Mouse (Mus musculus) lung, embryonic 16.5 days (tissue): ENCODE measurements at regions not wholly inside any gene's neighbourhood (a gene's known extent, or its start where the extent isn't known, plus 50 kb on each side); places are given as distances from the start of the nearest gene placed in this dataset.

Source experiments
- ATAC-seq: fragments of 200-750 bp; cut with Nextera tagmentation; 2 replicates; pipeline ENCODE4 v1.8.0; 2017; ENCODE audit warnings: low read depth, mild to moderate bottlenecking, moderate library complexity
- H3K27ac ChIP-seq: fragments of 300-500 bp; sonication (generic); 2 replicates; pipeline ENCODE4 v1.5.1; 2014; ENCODE audit warnings: mild to moderate bottlenecking, control low read depth, low read length
- H3K27me3 ChIP-seq: fragments of 300-500 bp; sonication (generic); 2 replicates; pipeline ENCODE4 v1.6.1; 2014; ENCODE audit warnings: low read depth, low read length, mixed read lengths; ENCODE audit not compliant: control insufficient read depth, insufficient read depth
- H3K36me3 ChIP-seq: fragments of 300-500 bp; sonication (generic); 2 replicates; pipeline ENCODE4 v1.6.1; 2014; ENCODE audit warnings: low read length; ENCODE audit not compliant: control insufficient read depth, insufficient read depth
- H3K4me1 ChIP-seq: fragments of 300-500 bp; sonication (generic); replicated peaks from 2 replicates; pipeline ENCODE4 v1.6.1; 2014; ENCODE audit warnings: low read length, mixed read lengths; ENCODE audit not compliant: control insufficient read depth, insufficient read depth
- H3K4me2 ChIP-seq: fragments of 300-500 bp; sonication (generic); 2 replicates; pipeline ENCODE4 v1.6.1; 2014; ENCODE audit warnings: low read depth, low read length, control low read depth
- H3K4me3 ChIP-seq: fragments of 300-500 bp; sonication (generic); 2 replicates; pipeline ENCODE4 v1.5.1; 2014; ENCODE audit warnings: mild to moderate bottlenecking, low read length, control low read depth
- H3K9ac ChIP-seq: fragments of 300-500 bp; sonication (generic); 2 replicates; pipeline ENCODE4 v1.6.1; 2014; ENCODE audit warnings: low read length, control low read depth
- H3K9me3 ChIP-seq: fragments of 300-500 bp; sonication (generic); 2 replicates; pipeline ENCODE4 v1.6.1; 2016; ENCODE audit warnings: low read length; ENCODE audit not compliant: control insufficient read depth
- WGBS: fragments of 180-500 bp; shearing (Covaris S2); extraction: QIAGEN DNeasy Blood & Tissue Kit; methylation state at CpG from one replicate; pipeline ENCODE4 v1.1.7; 2014; 5-methylcytosine and 5-hydroxymethylcytosine counted together

DNA sequence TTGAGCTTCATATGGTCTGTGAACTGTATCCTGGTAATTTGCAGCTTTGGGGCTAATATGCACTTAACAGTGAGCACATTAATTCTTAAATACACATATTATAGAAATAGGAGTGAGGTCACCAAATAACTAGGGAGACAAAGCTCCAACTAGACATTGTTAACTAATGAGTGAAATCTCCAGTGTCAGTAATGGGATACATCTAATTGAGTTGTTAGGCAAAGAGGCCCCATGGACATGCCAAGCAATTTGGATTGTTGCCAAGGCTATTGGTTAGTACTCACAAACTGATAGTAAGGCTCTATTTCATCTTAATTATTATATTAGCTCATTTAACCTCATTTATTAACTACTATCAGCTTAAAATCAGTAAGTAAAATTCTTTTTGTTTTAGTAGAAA is 698.5 kb downstream of the Triml1 start:
- ATAC-seq = no peak
- Histone ChIP-seq H3K4me3 (no peak overlapping the region), H3K27me3 (no peaks in the 10 kb centered on the region), H3K36me3 (no peaks in the 10 kb centered on the region), H3K9ac (no peak overlapping the region), H3K9me3 (no peaks in the 10 kb centered on the region), H3K27ac (no peak overlapping the region), H3K4me2 (no peak overlapping the region), H3K4me1 (no peaks in the 10 kb centered on the region)

GRCm38 (mm10) chr8:42402632-42403031 is 738.7 kb downstream of the Triml1 start:
- no peak for ATAC-seq
- no peaks in the 10 kb centered on the region for H3K36me3 ChIP-seq
- no peak overlapping the region for H3K4me3 ChIP-seq
- no peak overlapping the region for H3K27ac ChIP-seq
- no peak overlapping the region for H3K4me2 ChIP-seq
- no peaks in the 10 kb centered on the region for H3K9me3 ChIP-seq
- WGBS = 37% methylated on average over 2 of the region's 2 CpGs
- no peaks in the 10 kb centered on the region for H3K27me3 ChIP-seq
- no peaks in the 10 kb centered on the region for H3K4me1 ChIP-seq
- no peak overlapping the region for H3K9ac ChIP-seq

- WGBS = 62% methylated on average over 3 of the region's 3 CpGs
- Histone ChIP-seq H3K9ac (no peak overlapping the region), H3K4me1 (no peaks in the 10 kb centered on the region), H3K4me2 (no peak overlapping the region), H3K27me3 (no peaks in the 10 kb centered on the region), H3K36me3 (no peaks in the 10 kb centered on the region), H3K27ac (no peak overlapping the region), H3K9me3 (no peaks in the 10 kb centered on the region), H3K4me3 (no peak overlapping the region)
- ATAC-seq = no peak
Observed at GRCm38 (mm10) chr8:42396886-42397285, 744.4 kb downstream of the Triml1 start.

- Histone ChIP-seq H3K4me1 (no peaks in the 10 kb centered on the region), H3K9ac (no peak overlapping the region), H3K9me3 (no peaks in the 10 kb centered on the region), H3K36me3 (no peaks in the 10 kb centered on the region), H3K4me2 (no peak overlapping the region), H3K4me3 (no peak overlapping the region), H3K27ac (no peak overlapping the region), H3K27me3 (no peaks in the 10 kb centered on the region)
- no peak for ATAC-seq
- 81% methylated on average over 3 of the region's 3 CpGs for WGBS
Observed at GRCm38 (mm10) chr8:42388816-42389215, 752.5 kb downstream of the Triml1 start.

DNA sequence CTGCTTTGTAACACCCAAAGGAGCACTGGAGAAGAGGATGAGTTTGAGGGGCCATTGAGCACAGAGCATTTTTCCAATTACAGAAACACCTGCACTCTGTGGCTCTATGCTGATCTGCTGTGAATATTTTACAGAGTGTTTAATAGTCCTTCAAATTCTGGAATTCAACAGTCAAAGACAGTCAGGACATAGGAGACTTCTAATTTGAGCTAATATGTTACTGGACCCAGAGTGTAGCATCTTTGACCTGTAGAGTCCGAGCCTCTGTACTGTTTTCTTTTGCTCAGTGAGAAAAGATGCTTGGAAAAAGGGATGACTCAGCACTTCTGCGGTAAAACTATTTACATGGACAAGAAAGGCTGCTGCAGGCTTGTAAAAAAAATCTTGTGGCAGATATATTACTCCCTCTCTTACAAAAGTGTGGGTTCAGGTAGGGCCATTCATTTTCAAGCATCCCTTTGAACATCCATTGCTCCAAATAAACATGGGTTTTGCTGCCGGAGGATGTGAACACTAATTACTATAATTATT is 793.1 kb downstream of the Triml1 start:
- Histone ChIP-seq H3K27ac (no peak overlapping the region), H3K4me3 (no peak overlapping the region), H3K4me1 (no peaks in the 10 kb centered on the region), H3K27me3 (no peaks in the 10 kb centered on the region), H3K36me3 (no peaks in the 10 kb centered on the region), H3K4me2 (no peak overlapping the region), H3K9me3 (no peaks in the 10 kb centered on the region), H3K9ac (no peak overlapping the region)
- 41% methylated on average over 3 of the region's 3 CpGs for WGBS
- no peak for ATAC-seq

- Histone ChIP-seq H3K4me1 (no peaks in the 10 kb centered on the region), H3K27ac (no peak overlapping the region), H3K4me3 (no peak overlapping the region), H3K4me2 (no peak overlapping the region), H3K27me3 (no peaks in the 10 kb centered on the region), H3K36me3 (no peaks in the 10 kb centered on the region), H3K9ac (no peak overlapping the region), H3K9me3 (no peaks in the 10 kb centered on the region)
- WGBS = 87% methylated on average over 9 of the region's 9 CpGs
- no peak for ATAC-seq
Observed at GRCm38 (mm10) chr8:42334708-42335107, 806.6 kb downstream of the Triml1 start.

DNA sequence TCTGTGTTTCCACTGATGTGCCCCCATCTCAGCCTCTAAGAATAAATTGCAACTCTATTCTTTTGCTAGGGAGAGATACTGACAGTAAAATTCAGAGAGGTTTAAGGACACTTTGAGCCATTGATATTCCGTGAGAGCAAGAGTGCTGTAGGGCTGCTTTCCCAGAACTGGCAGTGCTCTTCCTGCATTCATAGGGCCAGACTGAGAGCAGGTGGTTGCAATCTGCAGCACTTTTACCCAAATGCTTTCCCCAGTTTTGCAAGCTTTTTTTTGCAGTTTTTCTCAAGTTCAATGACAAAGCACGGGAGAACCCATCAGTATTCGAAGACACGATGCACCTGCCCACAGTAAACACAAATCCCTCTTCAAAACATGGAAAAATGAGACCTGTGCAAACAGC is 816.6 kb downstream of the Triml1 start:
- Histone ChIP-seq H3K4me1 (no peaks in the 10 kb centered on the region), H3K27me3 (no peaks in the 10 kb centered on the region), H3K9ac (no peak overlapping the region), H3K4me3 (no peak overlapping the region), H3K4me2 (no peak overlapping the region), H3K9me3 (no peaks in the 10 kb centered on the region), H3K27ac (no peak overlapping the region), H3K36me3 (no peaks in the 10 kb centered on the region)
- WGBS = 65% methylated on average over 4 of the region's 4 CpGs
- no peak for ATAC-seq

DNA sequence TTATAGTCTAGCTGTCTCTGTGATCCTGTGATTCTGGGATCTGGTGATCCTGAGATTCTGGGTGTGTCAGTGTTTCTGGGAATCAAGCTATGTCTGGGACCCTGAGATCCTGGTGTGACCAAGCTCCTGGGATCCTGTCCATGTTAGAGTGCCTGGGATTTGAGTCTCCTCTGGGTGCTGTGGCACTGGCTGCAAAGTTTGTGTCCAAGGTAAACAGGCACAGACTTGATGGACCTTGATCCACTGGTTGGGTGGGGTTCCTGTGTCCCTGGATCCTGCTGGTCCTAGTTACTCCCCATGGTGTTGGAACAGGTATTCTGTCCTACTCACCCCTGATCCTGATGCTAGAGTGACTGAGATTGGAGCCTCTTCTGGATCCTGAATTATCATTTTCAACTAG is 818.4 kb downstream of the Triml1 start:
- no peak for ATAC-seq
- no peak overlapping the region for H3K9ac ChIP-seq
- no peaks in the 10 kb centered on the region for H3K9me3 ChIP-seq
- H3K4me1 ChIP-seq = no peaks in the 10 kb centered on the region
- H3K36me3 ChIP-seq = no peaks in the 10 kb centered on the region
- no peak overlapping the region for H3K27ac ChIP-seq
- no peaks in the 10 kb centered on the region for H3K27me3 ChIP-seq
- H3K4me3 ChIP-seq = no peak overlapping the region
- H3K4me2 ChIP-seq = no peak overlapping the region

GRCm38 (mm10) chr8:42311060-42311459 is 830.2 kb downstream of the Triml1 start:
- Histone ChIP-seq H3K27me3 (no peaks in the 10 kb centered on the region), H3K9ac (no peak overlapping the region), H3K4me2 (no peak overlapping the region), H3K4me1 (no peaks in the 10 kb centered on the region), H3K9me3 (no peaks in the 10 kb centered on the region), H3K36me3 (no peaks in the 10 kb centered on the region), H3K4me3 (no peak overlapping the region), H3K27ac (no peak overlapping the region)
- WGBS = 71% methylated on average over 1 of the region's 1 CpGs
- no peak for ATAC-seq

- Histone ChIP-seq H3K4me2 (no peak overlapping the region), H3K4me3 (no peak overlapping the region), H3K27me3 (no peaks in the 10 kb centered on the region), H3K27ac (no peak overlapping the region), H3K4me1 (no peaks in the 10 kb centered on the region), H3K9ac (no peak overlapping the region), H3K9me3 (no peaks in the 10 kb centered on the region), H3K36me3 (no peaks in the 10 kb centered on the region)
- ATAC-seq = no peak
Observed at GRCm38 (mm10) chr8:42291392-42291791, 849.9 kb downstream of the Triml1 start.
